Mouse (Mus musculus) myocyte (in vitro differentiated cells): ENCODE measurements around the gene Pak1. TPM values are rescaled to one million over a fixed set of nuclear protein-coding genes. Genes with fewer than 3 reads are reported as not detected.

Source experiments
- H3K27me3 ChIP-seq: one replicate; pipeline ENCODE4 v1.6.1; 2011; ENCODE audit not compliant: control insufficient read depth, insufficient read depth, insufficient read length
- H3K36me3 ChIP-seq: one replicate; pipeline ENCODE4 v1.6.1; 2011; ENCODE audit not compliant: control insufficient read depth, insufficient read depth
- H3K4me2 ChIP-seq: one replicate; pipeline ENCODE4 v1.6.1; 2011; ENCODE audit warnings: low read depth, control low read depth
- H3K4me3 ChIP-seq: one replicate; pipeline ENCODE4 v1.5.1; 2011; ENCODE audit warnings: mild to moderate bottlenecking, control low read depth, moderate library complexity
- H3K79me2 ChIP-seq: one replicate; pipeline ENCODE4 v1.6.1; 2011; ENCODE audit not compliant: control insufficient read depth, insufficient read depth
- H3ac ChIP-seq: one replicate; pipeline ENCODE4 v1.6.1; 2011; ENCODE audit not compliant: control insufficient read depth, insufficient read length
- CEBPB ChIP-seq: IDR thresholded peaks from 2 replicates; pipeline ENCODE4 v1.6.1; 2011; ENCODE audit warnings: mild to moderate bottlenecking, moderate library complexity; ENCODE audit not compliant: poor library complexity, insufficient read depth, severe bottlenecking
- E2F4 ChIP-seq: IDR thresholded peaks from one replicate; pipeline ENCODE4 v1.6.1; 2011; ENCODE audit warnings: mild to moderate bottlenecking, control low read depth, moderate library complexity; ENCODE audit not compliant: insufficient read depth
- MAX ChIP-seq: IDR thresholded peaks from one replicate; pipeline ENCODE4 v1.6.1; 2011; ENCODE audit warnings: low read depth, mild to moderate bottlenecking, control low read depth
- MYOD1 ChIP-seq, 3 experiments: IDR thresholded peaks; one replicate each; pipeline ENCODE4 v1.6.1; 2011; ENCODE audit warnings: control low read depth in 2 of 3, low read depth in 2 of 3, mild to moderate bottlenecking in 2 of 3, moderate library complexity in 1 of 3; ENCODE audit not compliant: insufficient read length in 2 of 3, control insufficient read depth in 1 of 3
- MYOG ChIP-seq, 3 experiments: IDR thresholded peaks; one replicate each; pipeline ENCODE4 v1.6.1; 2011; ENCODE audit warnings: control low read depth in 2 of 3, low read depth in 2 of 3, mild to moderate bottlenecking in 2 of 3; ENCODE audit not compliant: insufficient read length in 2 of 3, control insufficient read depth in 1 of 3, insufficient read depth in 1 of 3
- POLR2A ChIP-seq: IDR thresholded peaks from one replicate; pipeline ENCODE4 v1.6.1; 2011; ENCODE audit warnings: low read depth, mild to moderate bottlenecking, control low read depth, moderate library complexity; ENCODE audit not compliant: insufficient read length
- POLR2AphosphoS2 ChIP-seq: IDR thresholded peaks from one replicate; pipeline ENCODE4 v1.6.1; 2011; ENCODE audit warnings: low read depth, control low read depth; ENCODE audit not compliant: insufficient read length
- REST ChIP-seq: IDR thresholded peaks from one replicate; pipeline ENCODE4 v1.6.1; 2011; ENCODE audit warnings: mild to moderate bottlenecking, control low read depth, moderate library complexity; ENCODE audit not compliant: insufficient read depth, insufficient read length
- SRF ChIP-seq: IDR thresholded peaks from one replicate; pipeline ENCODE4 v1.6.1; 2011; ENCODE audit warnings: low read depth; ENCODE audit not compliant: control insufficient read depth, insufficient read length
- TCF12 ChIP-seq: IDR thresholded peaks from one replicate; pipeline ENCODE4 v1.6.1; 2011; ENCODE audit warnings: mild to moderate bottlenecking, control low read depth; ENCODE audit not compliant: poor library complexity, insufficient read depth, severe bottlenecking
- TCF3 ChIP-seq: IDR thresholded peaks from one replicate; pipeline ENCODE4 v1.6.1; 2011; ENCODE audit warnings: low read depth, control low read depth; ENCODE audit not compliant: insufficient read length
- USF1 ChIP-seq: IDR thresholded peaks from one replicate; pipeline ENCODE4 v1.6.1; 2011; ENCODE audit warnings: low read depth, mild to moderate bottlenecking, control low read depth, moderate library complexity
- polyA plus RNA-seq: library from polyadenylated mRNA; unstranded; fragments of >200 nt; fragmentation: generic; extraction: Trizol; gene quantifications from one replicate; pipeline ENCODE4 v1.2.1, GENCODE M21; 2012; ENCODE audit warnings: missing spikeins

Pak1 gene
- polyA plus RNA-seq, 1 experiment: 33.2 TPM

DNA sequence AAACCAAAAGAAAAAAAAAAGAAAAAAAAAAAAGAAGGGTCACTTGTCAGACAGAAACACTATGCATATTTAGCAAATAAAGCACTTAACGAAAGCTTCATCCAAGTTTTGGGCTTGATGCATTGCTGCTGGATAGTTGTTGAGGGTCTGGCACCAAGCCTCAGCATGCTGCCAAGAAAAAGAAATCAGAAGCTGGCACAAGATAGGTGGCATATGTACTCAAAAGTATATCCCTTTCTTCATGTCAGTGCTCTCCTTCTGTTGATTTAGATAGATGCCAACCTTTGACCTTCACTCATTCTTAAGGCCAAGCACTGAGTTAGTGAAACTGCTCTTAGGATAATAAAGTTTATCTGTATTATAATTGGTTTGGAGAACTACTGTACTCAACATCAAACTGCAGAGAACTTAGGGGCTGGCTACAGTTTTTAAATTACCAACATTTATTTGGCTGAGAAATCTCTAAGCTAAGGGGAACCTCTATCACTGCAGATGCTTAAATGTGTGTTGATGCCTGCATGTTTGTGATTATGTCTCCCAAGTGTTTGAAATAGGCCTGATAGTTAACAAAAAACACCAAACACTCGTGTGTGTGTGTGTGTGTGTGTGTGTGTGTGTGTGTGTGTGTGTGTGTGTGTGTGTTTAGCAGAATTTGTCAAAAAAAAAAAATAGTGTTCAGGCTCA lies 126.6 kb downstream of the Pak1 start:
- no peak overlapping the region for H3K4me2 ChIP-seq

DNA sequence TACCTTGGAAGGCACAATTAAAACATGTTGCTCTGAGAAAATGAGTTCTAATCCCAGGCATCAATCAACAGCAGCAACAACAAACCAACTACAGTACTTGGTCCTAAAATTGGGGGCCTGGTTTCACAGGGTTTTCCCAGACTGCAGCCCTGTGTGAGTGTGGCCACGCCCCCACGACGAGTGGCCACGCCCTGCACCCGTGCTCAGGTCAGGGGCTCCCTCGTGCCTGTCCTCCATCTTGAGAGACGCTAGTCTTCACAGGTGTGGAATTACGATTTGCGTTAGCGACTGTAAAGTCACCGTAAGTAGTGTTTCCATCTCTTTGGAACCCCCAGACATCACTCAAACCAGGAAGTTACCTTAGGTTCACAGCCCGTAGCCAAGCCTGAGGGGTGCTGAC lies 131.4 kb downstream of the Pak1 start, which contains the start of gene Gdpd4:
Gdpd4 (plus strand) TSS at position 214 of the 400 bp plus-strand sequence.
- Histone ChIP-seq H3K36me3 (no peaks in the 10 kb centered on the region), H3ac (no peak within 1 kb of the TSS), H3K4me3 (no peak within 1 kb of the TSS), H3K79me2 (no peaks in the 10 kb centered on the region), H3K4me2 (no peak within 1 kb of the TSS), H3K27me3 (no peaks in the 10 kb centered on the region)
- TF ChIP-seq CEBPB: no peak
- TF ChIP-seq MYOD1 (IDR thresholded peaks at IDR 0.05; ENCODE audit: control insufficient read depth in 1 of 3, insufficient read length in 2 of 3, low read depth in 2 of 3): no peak
- TF ChIP-seq MAX: no peak
- no peak for TF ChIP-seq SRF
- no peak for TF ChIP-seq POLR2A
- no peak for TF ChIP-seq MYOG (IDR thresholded peaks at IDR 0.05; ENCODE audit: control insufficient read depth in 1 of 3, insufficient read depth in 1 of 3, insufficient read length in 2 of 3, low read depth in 2 of 3)
- no peak for TF ChIP-seq POLR2AphosphoS2
- no peak for TF ChIP-seq USF1
- TF ChIP-seq E2F4: no peak
- TF ChIP-seq REST: no peak
- no peak for TF ChIP-seq TCF12
- TF ChIP-seq TCF3: no peak

More for the DNA sequence above, 126.6 kb downstream of the Pak1 start:
- Histone ChIP-seq H3K4me3 (no peak overlapping the region), H3K36me3 (peaks cover 11% of the 10 kb centered on the region), H3K79me2 (no peaks in the 10 kb centered on the region), H3K27me3 (no peaks in the 10 kb centered on the region), H3ac (no peak overlapping the region)
- TF ChIP-seq POLR2A: no peak
- TF ChIP-seq REST: no peak
- TF ChIP-seq MAX: no peak
- no peak for TF ChIP-seq SRF
- no peak for TF ChIP-seq MYOG (IDR thresholded peaks at IDR 0.05; ENCODE audit: control insufficient read depth in 1 of 3, insufficient read depth in 1 of 3, insufficient read length in 2 of 3, low read depth in 2 of 3)
- no peak for TF ChIP-seq CEBPB
- no peak for TF ChIP-seq E2F4
- no peak for TF ChIP-seq TCF12
- TF ChIP-seq MYOD1 (IDR thresholded peaks at IDR 0.05; ENCODE audit: control insufficient read depth in 1 of 3, insufficient read length in 2 of 3, low read depth in 2 of 3): no peak
- TF ChIP-seq POLR2AphosphoS2: no peak
- TF ChIP-seq TCF3: no peak
- TF ChIP-seq USF1: no peak

DNA sequence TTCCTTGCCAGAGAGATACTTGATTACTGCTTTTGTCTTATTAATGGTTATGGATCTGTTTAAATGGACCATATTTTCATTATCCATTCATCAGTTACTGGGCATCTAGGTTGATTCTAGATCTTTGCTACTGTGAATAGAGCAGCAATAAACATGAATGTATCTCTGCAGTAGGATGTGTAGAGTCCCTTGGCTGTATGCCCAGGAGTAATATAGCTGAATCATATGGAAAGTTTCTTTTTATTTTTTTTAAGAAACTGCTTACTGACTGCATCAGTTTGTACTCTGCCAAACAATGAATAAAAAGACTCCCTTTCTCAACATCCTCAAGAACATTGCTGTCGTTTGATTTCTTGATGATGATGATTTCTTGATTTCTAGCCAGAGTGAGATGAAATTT lies 137.5 kb downstream of the Pak1 start:
- Histone ChIP-seq H3K4me2 (no peak overlapping the region), H3K79me2 (no peaks in the 10 kb centered on the region), H3ac (no peak overlapping the region), H3K4me3 (no peak overlapping the region), H3K27me3 (no peaks in the 10 kb centered on the region), H3K36me3 (no peaks in the 10 kb centered on the region)
- TF ChIP-seq MAX: no peak
- TF ChIP-seq MYOD1 (IDR thresholded peaks at IDR 0.05; ENCODE audit: control insufficient read depth in 1 of 3, insufficient read length in 2 of 3, low read depth in 2 of 3): no peak
- no peak for TF ChIP-seq TCF12
- no peak for TF ChIP-seq SRF
- no peak for TF ChIP-seq TCF3
- TF ChIP-seq USF1: no peak
- no peak for TF ChIP-seq E2F4
- no peak for TF ChIP-seq CEBPB
- TF ChIP-seq POLR2A: no peak

DNA sequence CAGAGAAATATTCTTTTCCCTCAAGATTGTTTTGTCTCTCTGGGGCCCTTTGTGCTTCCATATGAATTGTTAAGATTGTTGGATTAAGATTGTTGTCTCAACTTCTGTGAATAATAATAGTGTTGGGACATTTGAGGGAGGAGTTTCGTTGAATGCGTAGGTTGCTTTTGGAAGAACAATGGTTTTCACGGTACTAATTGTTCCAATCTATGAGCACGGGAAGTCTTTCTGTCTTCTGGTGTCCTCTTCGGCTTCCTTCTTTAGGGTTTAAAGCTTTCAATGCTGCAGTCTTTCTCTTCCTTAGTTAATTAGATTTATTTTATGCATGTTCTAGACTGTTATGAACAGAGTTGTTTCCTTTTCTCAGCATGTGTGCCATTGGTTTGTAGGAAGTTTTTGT lies 138.6 kb downstream of the Pak1 start:
- no peaks in the 10 kb centered on the region for H3K79me2 ChIP-seq
- no peak overlapping the region for H3K4me3 ChIP-seq
- H3K27me3 ChIP-seq: no peaks in the 10 kb centered on the region
- H3K4me2 ChIP-seq: no peak overlapping the region
- H3ac ChIP-seq: no peak overlapping the region
- TF ChIP-seq MYOD1 (IDR thresholded peaks at IDR 0.05; ENCODE audit: control insufficient read depth in 1 of 3, insufficient read length in 2 of 3, low read depth in 2 of 3) (no peak), POLR2AphosphoS2 (no peak), POLR2A (no peak)
- H3K36me3 ChIP-seq: no peaks in the 10 kb centered on the region

DNA sequence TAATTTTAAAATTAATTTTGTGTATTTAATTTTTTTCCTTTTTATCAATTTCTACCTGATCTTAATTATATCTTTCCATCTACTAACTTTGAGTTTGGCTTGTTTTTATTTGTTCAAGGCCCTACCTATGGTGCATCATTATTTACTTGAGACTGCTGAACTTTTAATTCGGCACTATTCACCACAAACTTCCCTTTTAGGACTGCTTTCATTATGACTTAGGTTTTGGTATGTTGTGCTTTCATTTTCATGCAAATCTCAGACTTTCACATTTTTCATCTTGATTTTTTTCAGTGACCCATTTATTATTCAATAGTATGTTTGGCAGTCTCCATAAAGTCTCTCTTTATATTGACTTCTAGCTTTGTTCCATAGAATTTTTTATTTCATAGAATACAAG lies 156.1 kb downstream of the Pak1 start:
- Histone ChIP-seq H3ac (no peak overlapping the region), H3K4me3 (no peak overlapping the region), H3K36me3 (no peaks in the 10 kb centered on the region), H3K27me3 (no peaks in the 10 kb centered on the region), H3K79me2 (no peaks in the 10 kb centered on the region), H3K4me2 (no peak overlapping the region)
- TF ChIP-seq MAX (no peak), POLR2AphosphoS2 (no peak), SRF (no peak), REST (no peak), USF1 (no peak), TCF12 (no peak), CEBPB (no peak), POLR2A (no peak)

Other genes with a start within 250 kb of the Pak1 start
- 127 TPM for gene Aamdc, start 209.0 kb upstream of the Pak1 start, polyA plus RNA-seq
- 4.3 TPM for gene Rsf1, start 208.7 kb upstream of the Pak1 start, polyA plus RNA-seq
- 56.3 TPM for gene Clns1a, start 91.9 kb upstream of the Pak1 start, polyA plus RNA-seq
- 0.56 TPM for gene Aqp11, start 50.3 kb upstream of the Pak1 start, polyA plus RNA-seq
- not detected for gene Gdpd4, start 131.4 kb downstream of the Pak1 start, polyA plus RNA-seq